Comparison of ENCODE assay signal across 9 mouse cellular contexts in genomic region chr16:24281561-24281960, GRCm38 (mm10).
DNase-seq lines count a peak whose midpoint lies in the region; ATAC-seq lines count a peak whose summit lies in the region.
"Had no signal": no experiment of that assay in that cellular context is flagged by ENCODE, and none has a peak within 500 bp of the region (broad histone marks: within the 10 kb centered on the region; RNA-seq: fewer than 3 reads in every experiment).

No protein-coding gene starts in this region.

- no peak overlapping the region for H3K4me3 ChIP-seq in heart, embryonic 11.5 days (ENCODE audit: low read depth, low read length)
- no peak overlapping the region for H3K4me3 ChIP-seq in lung, embryonic 16.5 days (ENCODE audit: low read length)
- no peak overlapping the region for H3K4me3 ChIP-seq in embryonic facial prominence, embryonic 15.5 days (replicated peaks)

- DNase-seq in heart, adult 18-20 months = peak; percentile 35 to 47
- DNase-seq in lung, postnatal 14 days = no peak
- peak; percentile 22 for DNase-seq in skeletal muscle tissue, adult 2 months (ENCODE audit: low read depth, low spot score)
- DNase-seq: thymus, adult 2 months had no signal

- no peaks in the 10 kb centered on the region for H3K9me3 ChIP-seq in heart, embryonic 11.5 days (replicated peaks; ENCODE audit: control insufficient read depth, low read length)
- H3K9me3 ChIP-seq in lung, embryonic 16.5 days (ENCODE audit: control insufficient read depth, low read length) = no peaks in the 10 kb centered on the region
- H3K9me3 ChIP-seq in embryonic facial prominence, embryonic 15.5 days (replicated peaks) = no peaks in the 10 kb centered on the region

- no peak for ATAC-seq in heart, embryonic 11.5 days (replicated peaks; ENCODE audit: insufficient number of reproducible peaks, low FRiP score, low TSS enrichment)
- ATAC-seq in lung, embryonic 16.5 days (ENCODE audit: low read depth) = no peak; the same call in 1 of the 2 replicates
- no peak for ATAC-seq in embryonic facial prominence, embryonic 15.5 days (ENCODE audit: insufficient number of reproducible peaks, low FRiP score, low TSS enrichment, low read depth)
- ATAC-seq in frontal cortex, adult (ENCODE audit: low TSS enrichment) = no peak
- no peak for ATAC-seq in erythroid progenitor cell, adult 5-6 weeks (replicated peaks; ENCODE audit: low FRiP score, poor library complexity, severe bottlenecking)

- H3K27me3 ChIP-seq in heart, embryonic 11.5 days (ENCODE audit: control insufficient read depth, insufficient read depth, low read length) = no peaks in the 10 kb centered on the region
- H3K27me3 ChIP-seq in lung, embryonic 16.5 days (ENCODE audit: control insufficient read depth, insufficient read depth, low read depth, low read length) = no peaks in the 10 kb centered on the region
- no peaks in the 10 kb centered on the region for H3K27me3 ChIP-seq in embryonic facial prominence, embryonic 15.5 days

- 74% methylated on average over 5 of the region's 5 CpGs for WGBS in heart, embryonic 11.5 days (ENCODE audit: insufficient replicate concordance)
- 71% methylated on average over 5 of the region's 5 CpGs for WGBS in lung, embryonic 16.5 days
- WGBS in embryonic facial prominence, embryonic 15.5 days = 75% methylated on average over 5 of the region's 5 CpGs

- no peak overlapping the region for H3K9ac ChIP-seq in heart, embryonic 11.5 days (ENCODE audit: low read depth, low read length)
- H3K9ac ChIP-seq in lung, embryonic 16.5 days (ENCODE audit: low read length) = no peak overlapping the region
- no peak overlapping the region for H3K9ac ChIP-seq in embryonic facial prominence, embryonic 15.5 days

- no peaks in the 10 kb centered on the region for H3K4me1 ChIP-seq in heart, embryonic 11.5 days (ENCODE audit: control insufficient read depth, insufficient read depth, low read length)
- peaks cover 7% of the 10 kb centered on the region; the same call in 1 of the 2 replicates for H3K4me1 ChIP-seq in lung, embryonic 16.5 days (replicated peaks; ENCODE audit: control insufficient read depth, insufficient read depth, low read length)
- H3K4me1 ChIP-seq in embryonic facial prominence, embryonic 15.5 days = peaks cover 13% of the 10 kb centered on the region

- no peak overlapping the region for H3K4me2 ChIP-seq in heart, embryonic 11.5 days
- H3K4me2 ChIP-seq in lung, embryonic 16.5 days (ENCODE audit: low read depth, low read length) = no peak overlapping the region
- no peak overlapping the region for H3K4me2 ChIP-seq in embryonic facial prominence, embryonic 15.5 days (replicated peaks)

- H3K36me3 ChIP-seq in heart, embryonic 11.5 days (ENCODE audit: control insufficient read depth, insufficient read depth, low read length) = no peaks in the 10 kb centered on the region
- H3K36me3 ChIP-seq in lung, embryonic 16.5 days (ENCODE audit: control insufficient read depth, insufficient read depth, low read length) = no peaks in the 10 kb centered on the region
- no peaks in the 10 kb centered on the region for H3K36me3 ChIP-seq in embryonic facial prominence, embryonic 15.5 days

- no peak overlapping the region for H3K27ac ChIP-seq in heart, embryonic 11.5 days (ENCODE audit: low read depth, low read length)
- peak overlapping the region; percentile 59 for H3K27ac ChIP-seq in lung, embryonic 16.5 days (ENCODE audit: low read length)
- H3K27ac ChIP-seq in embryonic facial prominence, embryonic 15.5 days (replicated peaks) = peak overlapping the region; percentile 68
